Mouse (Mus musculus) ES-E14 (cell line): ENCODE data around the gene Mmgt2. TPM values are rescaled to one million over a fixed set of nuclear protein-coding genes. Genes with fewer than 3 reads are reported as not detected.
A peak's percentile ranks its signal among the peaks of the same experiment; 100 is the strongest.

ENCODE experiments used
- DNase-seq: peaks from one replicate; pipeline ENCODE4 v3.0.0-alpha.2; 2013; ENCODE audit warnings: low read depth, low spot score
- H3K27ac ChIP-seq: 2 replicates; pipeline ENCODE4 v1.5.1; 2012; ENCODE audit warnings: low read depth, mild to moderate bottlenecking, low read length, moderate library complexity, mixed read lengths; ENCODE audit not compliant: poor library complexity, insufficient read depth, severe bottlenecking
- H3K36me3 ChIP-seq: 2 replicates; pipeline ENCODE4 v1.6.1; 2012; ENCODE audit warnings: mild to moderate bottlenecking, low read length, moderate library complexity, mixed read lengths; ENCODE audit not compliant: control insufficient read depth, poor library complexity, insufficient read depth, severe bottlenecking
- H3K4me1 ChIP-seq, 2 experiments: fragments of 150-350 bp in 1 of 2; sonication (generic) in 1 of 2; 2 replicates each; pipeline ENCODE4 v1.6.1; 2012; ENCODE audit warnings: low read length in 2 of 2, mild to moderate bottlenecking in 1 of 2, mixed read lengths in 1 of 2; ENCODE audit not compliant: control insufficient read depth in 2 of 2, insufficient read depth in 2 of 2, poor library complexity in 1 of 2
- H3K4me3 ChIP-seq, 2 experiments: fragments of 150-350 bp in 1 of 2; sonication (generic) in 1 of 2; 2 replicates each; pipeline ENCODE4 v1.5.1; 2012; ENCODE audit warnings: low read length in 2 of 2, low read depth in 1 of 2, mild to moderate bottlenecking in 1 of 2, mixed read lengths in 1 of 2; ENCODE audit not compliant: insufficient read depth in 1 of 2, poor library complexity in 1 of 2, severe bottlenecking in 1 of 2
- H3K9ac ChIP-seq: 2 replicates; pipeline ENCODE4 v1.6.1; 2012; ENCODE audit warnings: low read depth, mild to moderate bottlenecking, low read length, mixed read lengths; ENCODE audit not compliant: poor library complexity, insufficient read depth, severe bottlenecking
- H3K9me3 ChIP-seq: fragments of 150-350 bp; sonication (generic); 2 replicates; pipeline ENCODE4 v1.6.1; 2012; ENCODE audit warnings: low read depth, mild to moderate bottlenecking, low read length; ENCODE audit not compliant: control insufficient read depth, insufficient read depth
- CHD2 ChIP-seq: IDR thresholded peaks from 2 replicates; pipeline ENCODE4 v1.6.1; 2014; ENCODE audit warnings: mild to moderate bottlenecking, low read depth, low read length, inconsistent platforms
- HCFC1 ChIP-seq: IDR thresholded peaks from 2 replicates; pipeline ENCODE4 v1.6.1; 2012; ENCODE audit warnings: low read length, inconsistent platforms, borderline replicate concordance; ENCODE audit not compliant: insufficient read depth
- MAFK ChIP-seq: IDR thresholded peaks from 2 replicates; pipeline ENCODE4 v1.6.1; 2014; ENCODE audit warnings: mild to moderate bottlenecking, low read depth, low read length, inconsistent platforms; ENCODE audit not compliant: insufficient read depth
- ZC3H11A ChIP-seq: IDR thresholded peaks from 2 replicates; pipeline ENCODE4 v1.6.1; 2012; ENCODE audit warnings: low read depth, mild to moderate bottlenecking, inconsistent platforms, low read length, borderline replicate concordance
- ZNF384 ChIP-seq: IDR thresholded peaks from 2 replicates; pipeline ENCODE4 v1.6.1; 2012; ENCODE audit warnings: low read depth, low read length, inconsistent platforms
- in situ Hi-C, 2 experiments: fragments of 600-800 bp; cut with MboI; formaldehyde crosslinking; loops; one replicate each; pipeline ENCODE4 v1.15.1; 2025; ENCODE audit warnings: low sequenced_read_pairs in 2 of 2, inconsistent platforms in 1 of 2; ENCODE audit not compliant: unreplicated experiment in 2 of 2
- total RNA-seq: library from RNA; depleted of rRNA; stranded (reverse); fragments of 300-350 nt; gene quantifications from 2 replicates; pipeline ENCODE4 v1.2.3, GENCODE M21; 2012

The Mmgt2 gene
- total RNA-seq, 1 experiment = 11.4 TPM

DNA sequence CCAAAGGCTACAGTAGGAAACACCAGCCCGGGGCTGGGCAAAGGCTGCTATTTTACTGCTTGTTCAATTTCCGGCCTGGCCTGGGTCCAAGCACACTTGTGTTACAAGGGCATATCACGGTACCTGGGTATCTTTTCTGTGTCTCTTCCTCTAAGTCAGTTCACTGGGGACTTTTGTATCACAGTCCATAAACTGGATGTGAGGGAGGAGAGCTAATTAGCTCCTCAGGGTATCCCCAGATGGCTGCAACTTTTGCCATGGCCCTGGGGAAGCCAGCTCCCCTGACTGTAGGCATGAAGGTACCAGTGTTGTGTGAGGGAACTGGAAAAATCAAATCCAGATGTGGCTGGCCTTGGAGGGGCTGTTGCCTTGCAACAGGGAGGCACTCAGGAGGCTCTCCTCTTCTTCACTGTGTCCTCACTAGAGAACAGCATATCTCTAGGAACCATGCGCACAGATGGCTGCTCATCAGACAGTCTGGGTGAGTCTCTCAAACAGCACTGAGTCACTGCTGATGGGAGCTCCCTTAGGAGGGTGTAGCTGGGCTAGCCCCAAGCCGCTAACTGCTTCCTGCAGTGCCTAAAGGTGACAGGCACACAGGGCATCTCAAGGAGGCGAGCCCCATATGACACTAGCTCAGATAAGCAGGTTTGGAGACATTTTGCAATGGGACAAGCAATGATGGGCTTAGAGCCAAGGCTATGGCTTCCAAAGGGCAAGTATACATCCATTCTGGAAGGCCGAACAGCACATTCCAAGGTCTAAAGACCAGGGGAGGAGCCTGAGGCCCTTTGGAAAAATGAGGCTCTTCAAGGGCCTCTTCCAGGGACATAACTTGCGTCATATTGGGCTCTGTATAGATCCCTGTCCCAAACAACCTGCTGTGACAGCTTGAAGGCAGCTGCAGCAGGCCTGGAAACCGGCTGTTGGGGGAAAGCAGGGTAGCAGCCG lies 23.8 kb upstream of the Mmgt2 start:
- no peaks in the 10 kb centered on the region for H3K9me3 ChIP-seq
- DNase-seq = no peak
- H3K4me3 ChIP-seq = no peak overlapping the region
- no peaks in the 10 kb centered on the region for H3K36me3 ChIP-seq
- in situ Hi-C loops = no loop called here
- no peak overlapping the region for H3K9ac ChIP-seq
- H3K4me1 ChIP-seq = peaks cover 4 to 14% of the 10 kb centered on the region in 2 experiments
- TF ChIP-seq ZC3H11A = no peak
- no peak for TF ChIP-seq CHD2
- no peak for TF ChIP-seq MAFK
- TF ChIP-seq HCFC1 = no peak
- TF ChIP-seq ZNF384 = no peak
- no peak overlapping the region for H3K27ac ChIP-seq

- Histone ChIP-seq H3K9me3 (no peaks in the 10 kb centered on the region), H3K27ac (no peak overlapping the region), H3K36me3 (peaks cover 2% of the 10 kb centered on the region; the same call in 1 of the 2 replicates), H3K4me1 (peaks cover 0 to 15% of the 10 kb centered on the region in 2 experiments; a peak in 3 of 4 replicates), H3K9ac (no peak overlapping the region), H3K4me3 (peak overlapping the region in 1 of 2 experiments; percentile 31; a peak in 1 of 4 replicates)
- TF ChIP-seq ZNF384 (no peak), ZC3H11A (no peak), HCFC1 (no peak), CHD2 (no peak), MAFK (no peak)
- no peak for DNase-seq
- in situ Hi-C loops = no loop called here
Measured at GRCm38 (mm10) chr11:62629352-62630224, 18.9 kb upstream of the Mmgt2 start.

DNA sequence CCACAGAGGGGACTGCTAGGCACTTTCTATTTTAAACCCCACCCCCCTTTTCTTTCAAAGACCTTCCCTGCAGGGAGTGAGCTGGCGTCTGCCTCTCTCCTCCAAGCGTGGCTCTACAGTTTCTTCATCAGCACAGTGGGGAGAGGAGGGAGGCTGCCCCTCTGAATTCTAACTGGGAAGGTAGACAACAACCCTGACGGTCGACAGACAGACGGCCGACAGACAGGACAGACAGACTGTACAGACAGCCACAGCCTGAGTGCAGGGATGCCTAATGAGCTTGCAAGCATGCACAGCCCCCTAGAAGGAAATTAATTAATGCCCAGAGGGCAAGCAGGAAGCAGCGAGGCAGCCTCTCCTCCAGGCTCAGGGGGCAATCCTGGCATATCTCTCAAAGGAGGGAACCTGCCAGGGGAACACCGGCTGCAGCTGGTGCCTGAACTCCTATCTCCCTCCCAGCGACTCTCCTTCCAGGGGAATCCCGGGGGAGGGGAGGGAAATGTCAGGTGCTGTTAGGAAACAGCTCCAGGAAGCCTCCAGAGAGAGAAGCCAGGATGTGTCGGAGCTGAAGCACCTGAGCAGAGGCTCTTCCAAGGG lies 18.1 kb upstream of the Mmgt2 start:
- no peak for DNase-seq
- Histone ChIP-seq H3K9ac (no peak overlapping the region; the same call in 1 of the 2 replicates), H3K4me1 (peaks cover 0 to 14% of the 10 kb centered on the region in 2 experiments; a peak in 3 of 4 replicates), H3K36me3 (peaks cover 2% of the 10 kb centered on the region; the same call in 1 of the 2 replicates), H3K27ac (no peak overlapping the region; the same call in 1 of the 2 replicates), H3K9me3 (no peaks in the 10 kb centered on the region), H3K4me3 (peak overlapping the region; percentile 8 to 31; a peak in 3 of 4 replicates)
- TF ChIP-seq ZNF384 (no peak), MAFK (no peak), HCFC1 (no peak), ZC3H11A (no peak), CHD2 (no peak)
- in situ Hi-C loops = no loop called here

DNA sequence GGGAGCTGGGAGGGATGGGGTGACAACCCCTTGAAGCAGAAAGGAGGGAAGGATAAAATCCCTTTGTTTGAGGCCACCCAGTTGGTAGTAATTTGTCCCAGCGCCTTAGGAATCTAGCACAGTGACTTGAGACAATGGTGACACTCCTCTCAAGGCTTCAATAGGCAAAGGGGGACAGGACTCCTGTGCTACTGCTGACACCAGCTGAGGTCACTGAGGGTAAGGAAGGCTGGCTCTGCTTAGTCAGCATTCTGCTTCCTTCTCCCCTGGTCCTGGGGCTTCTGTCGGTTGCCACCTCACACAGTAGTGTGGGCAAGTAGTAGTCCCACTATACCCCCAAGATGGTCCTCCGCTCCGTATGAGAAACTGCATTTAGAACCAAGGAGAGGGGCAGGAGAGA lies 17.3 kb upstream of the Mmgt2 start:
- Histone ChIP-seq H3K4me3 (no peak overlapping the region), H3K9ac (no peak overlapping the region), H3K27ac (no peak overlapping the region), H3K36me3 (peaks cover 2% of the 10 kb centered on the region; the same call in 1 of the 2 replicates), H3K4me1 (peaks cover 0 to 14% of the 10 kb centered on the region in 2 experiments; a peak in 3 of 4 replicates), H3K9me3 (no peaks in the 10 kb centered on the region)
- no peak for DNase-seq
- TF ChIP-seq ZNF384 (no peak), MAFK (peak; percentile 85), CHD2 (no peak)
- in situ Hi-C loops = no loop called here
